Mouse (Mus musculus) intestine, postnatal 0 days (tissue): ENCODE measurements around the gene Elavl2. TPM values are rescaled to one million over a fixed set of nuclear protein-coding genes. Genes with fewer than 3 reads are reported as not detected.

Source experiments
- ATAC-seq: fragments of 200-750 bp; cut with Nextera tagmentation; 2 replicates; pipeline ENCODE4 v1.8.0; 2017; ENCODE audit warnings: mild to moderate bottlenecking, moderate TSS enrichment, moderate library complexity
- H3K27ac ChIP-seq: fragments of 300-500 bp; sonication (generic); 2 replicates; pipeline ENCODE4 v1.5.1; 2014; ENCODE audit warnings: mild to moderate bottlenecking, low read depth, low read length, moderate library complexity
- H3K27me3 ChIP-seq: fragments of 300-500 bp; sonication (generic); replicated peaks from 2 replicates; pipeline ENCODE4 v1.6.1; 2014; ENCODE audit warnings: low read length, mixed read lengths; ENCODE audit not compliant: control insufficient read depth, insufficient read depth
- H3K36me3 ChIP-seq: fragments of 300-500 bp; sonication (generic); 2 replicates; pipeline ENCODE4 v1.6.1; 2014; ENCODE audit warnings: mild to moderate bottlenecking, moderate library complexity; ENCODE audit not compliant: control insufficient read depth, insufficient read depth
- H3K4me1 ChIP-seq: fragments of 300-500 bp; sonication (generic); replicated peaks from 2 replicates; pipeline ENCODE4 v1.6.1; 2014; ENCODE audit warnings: antibody characterized with exemption, low read length, mixed read lengths; ENCODE audit not compliant: control insufficient read depth, insufficient read depth
- H3K4me2 ChIP-seq: fragments of 300-500 bp; sonication (generic); replicated peaks from 2 replicates; pipeline ENCODE4 v1.6.1; 2014; ENCODE audit warnings: low read depth, mild to moderate bottlenecking, moderate library complexity
- H3K4me3 ChIP-seq: fragments of 300-500 bp; sonication (generic); 2 replicates; pipeline ENCODE4 v1.5.1; 2014; ENCODE audit warnings: low read depth, low read length
- H3K9ac ChIP-seq: fragments of 300-500 bp; sonication (generic); 2 replicates; pipeline ENCODE4 v1.6.1; 2014; ENCODE audit warnings: mild to moderate bottlenecking, low read depth, low read length
- H3K9me3 ChIP-seq: fragments of 300-500 bp; sonication (generic); 2 replicates; pipeline ENCODE4 v1.6.1; 2016; ENCODE audit warnings: mixed run types; ENCODE audit not compliant: control insufficient read depth
- CTCF ChIP-seq: sonication (generic); IDR thresholded peaks from 2 replicates; pipeline ENCODE4 v1.5.1; 2016; ENCODE audit warnings: low read depth, mild to moderate bottlenecking, control low read depth, antibody characterized with exemption, moderate library complexity
- WGBS: fragments of 180-500 bp; shearing (Covaris S2); extraction: QIAGEN DNeasy Blood & Tissue Kit; methylation state at CpG from one replicate; pipeline ENCODE4 v1.1.7; 2014; 5-methylcytosine and 5-hydroxymethylcytosine counted together
- polyA plus RNA-seq: library from polyadenylated mRNA; unstranded; fragments of >200 nt; fragmentation: Nextera tagmentation; extraction: Ambion mirVana; gene quantifications from 2 replicates; pipeline ENCODE4 v1.2.1, GENCODE M21; 2015

Gene Elavl2
- polyA plus RNA-seq, 1 experiment from 2014 or later, result 1.1 TPM

DNA sequence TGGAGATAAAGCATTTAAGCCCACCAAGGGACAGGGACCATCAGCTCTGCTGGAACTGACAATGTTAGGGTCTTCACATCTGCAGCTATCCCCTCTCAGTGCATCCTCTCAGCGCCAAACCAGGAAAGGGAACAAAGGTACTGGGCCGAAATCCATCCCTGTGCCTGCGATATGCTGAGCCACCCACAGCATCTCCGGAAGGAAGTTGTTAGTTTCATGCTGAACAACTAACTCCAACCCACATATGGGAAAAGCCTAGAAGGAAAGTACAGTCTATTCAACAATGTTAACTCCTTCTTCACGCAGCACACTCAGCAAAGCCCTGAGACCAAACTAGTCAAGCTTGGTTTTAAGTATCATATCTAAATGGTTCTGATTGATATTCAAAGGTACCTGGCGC is 167.0 kb downstream of the Elavl2 start:
- Histone ChIP-seq H3K36me3 (no peaks in the 10 kb centered on the region), H3K4me3 (no peak overlapping the region), H3K4me2 (no peak overlapping the region), H3K9ac (no peak overlapping the region), H3K4me1 (no peaks in the 10 kb centered on the region), H3K27ac (no peak overlapping the region), H3K9me3 (no peaks in the 10 kb centered on the region), H3K27me3 (no peaks in the 10 kb centered on the region)
- no peak for ATAC-seq
- WGBS, result 93% methylated on average over 6 of the region's 6 CpGs
- no peak for TF ChIP-seq CTCF

DNA sequence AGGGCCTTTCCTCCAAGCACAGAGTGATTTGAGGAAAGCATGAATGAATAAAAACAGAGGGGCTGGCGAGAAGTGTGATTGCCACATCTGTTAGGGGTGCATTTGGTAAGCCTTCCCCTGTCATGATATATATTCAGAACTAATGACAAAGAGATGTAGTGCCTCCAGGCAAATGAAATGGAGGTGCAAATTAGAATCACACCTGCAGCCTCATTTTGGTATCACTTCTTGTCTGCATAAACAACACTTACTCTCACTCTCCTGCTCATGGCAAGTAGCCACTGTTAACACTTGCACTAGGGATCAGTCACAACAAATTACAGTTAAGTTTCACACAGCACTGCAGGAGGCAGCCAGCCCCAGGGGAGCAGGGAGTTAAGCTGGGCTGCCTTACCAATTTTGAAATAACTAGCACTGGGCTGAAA is 170.1 kb downstream of the Elavl2 start:
- WGBS, result 77% methylated on average over 1 of the region's 1 CpGs
- Histone ChIP-seq H3K27ac (no peak overlapping the region), H3K36me3 (no peaks in the 10 kb centered on the region), H3K9ac (no peak overlapping the region), H3K27me3 (no peaks in the 10 kb centered on the region), H3K4me3 (no peak overlapping the region), H3K4me1 (no peaks in the 10 kb centered on the region), H3K9me3 (no peaks in the 10 kb centered on the region), H3K4me2 (no peak overlapping the region)
- no peak for ATAC-seq
- TF ChIP-seq CTCF, result no peak

DNA sequence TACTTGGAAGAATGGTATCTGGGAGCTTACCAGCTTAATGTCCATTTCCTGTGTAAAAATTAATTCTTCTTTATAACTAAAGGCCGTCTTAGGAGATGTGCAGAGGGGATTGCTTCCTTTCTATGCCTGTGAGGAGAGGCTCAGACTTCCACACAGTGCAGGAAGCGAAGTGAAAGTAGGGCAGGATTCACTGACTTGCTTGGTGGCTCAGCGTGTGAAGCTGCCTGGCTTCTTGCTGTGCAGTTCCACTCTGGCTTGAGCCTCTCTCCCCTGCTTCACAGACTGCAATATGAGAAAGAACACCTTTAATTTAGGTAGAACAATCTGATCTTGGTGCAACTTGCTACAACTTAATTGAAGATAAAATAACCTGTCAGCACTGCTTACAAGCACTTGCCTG is 172.2 kb downstream of the Elavl2 start:
- H3K36me3 ChIP-seq, result no peaks in the 10 kb centered on the region
- 85% methylated on average over 3 of the region's 3 CpGs for WGBS
- no peaks in the 10 kb centered on the region for H3K4me1 ChIP-seq
- H3K9me3 ChIP-seq, result no peaks in the 10 kb centered on the region
- H3K4me3 ChIP-seq, result no peak overlapping the region
- H3K4me2 ChIP-seq, result no peak overlapping the region
- ATAC-seq, result no peak
- no peak overlapping the region for H3K9ac ChIP-seq
- H3K27ac ChIP-seq, result no peak overlapping the region
- H3K27me3 ChIP-seq, result no peaks in the 10 kb centered on the region
- TF ChIP-seq CTCF, result no peak

DNA sequence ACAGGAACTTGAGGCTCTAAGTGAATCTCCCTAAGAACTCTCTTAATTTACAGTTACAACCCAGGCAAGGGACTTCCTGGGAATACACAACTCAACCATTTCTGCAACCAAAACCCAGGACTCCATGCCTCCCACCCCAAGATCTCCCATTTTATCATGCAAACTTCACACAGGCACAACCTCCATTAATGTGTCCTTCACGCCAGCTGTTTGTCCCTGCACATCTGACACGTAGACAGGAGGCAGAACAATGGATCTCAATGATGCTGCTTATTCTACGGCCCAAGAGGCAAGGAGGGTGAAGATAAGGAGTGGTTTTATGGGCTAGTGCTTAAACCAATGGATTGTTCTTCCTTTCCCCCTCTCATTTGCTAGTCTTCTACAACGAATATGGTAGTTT is 176.8 kb downstream of the Elavl2 start:
- no peaks in the 10 kb centered on the region for H3K36me3 ChIP-seq
- H3K27ac ChIP-seq, result no peak overlapping the region
- H3K4me3 ChIP-seq, result no peak overlapping the region
- WGBS, result 68% methylated on average over 4 of the region's 4 CpGs
- no peak overlapping the region for H3K4me2 ChIP-seq
- no peak for ATAC-seq
- TF ChIP-seq CTCF, result no peak
- H3K4me1 ChIP-seq, result no peaks in the 10 kb centered on the region
- H3K9me3 ChIP-seq, result no peaks in the 10 kb centered on the region
- H3K9ac ChIP-seq, result no peak overlapping the region
- no peaks in the 10 kb centered on the region for H3K27me3 ChIP-seq

DNA sequence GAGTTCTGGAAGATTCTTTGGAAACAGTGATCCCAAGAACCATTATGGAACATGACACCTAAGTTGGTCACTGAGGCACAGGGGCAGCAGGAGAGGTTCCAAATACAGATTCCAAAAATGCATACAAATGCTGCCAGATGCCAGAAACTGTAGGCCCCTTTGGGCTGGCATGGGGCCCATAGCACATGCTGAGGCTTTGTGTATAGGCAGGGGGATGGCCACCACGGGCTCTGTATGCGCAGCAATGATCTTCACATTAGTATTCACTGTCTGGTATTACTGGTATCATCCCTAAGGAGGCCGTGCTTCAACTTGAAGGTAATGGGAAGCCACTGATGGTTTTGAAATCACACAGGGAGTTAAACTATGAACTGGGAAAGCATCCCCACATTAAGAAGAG is 181.3 kb downstream of the Elavl2 start:
- Histone ChIP-seq H3K36me3 (no peaks in the 10 kb centered on the region), H3K4me3 (no peak overlapping the region), H3K9ac (no peak overlapping the region), H3K27me3 (no peaks in the 10 kb centered on the region), H3K4me1 (no peaks in the 10 kb centered on the region), H3K9me3 (no peaks in the 10 kb centered on the region), H3K4me2 (no peak overlapping the region), H3K27ac (no peak overlapping the region)
- TF ChIP-seq CTCF, result no peak
- WGBS, result 84% methylated on average over 3 of the region's 3 CpGs
- ATAC-seq, result no peak

DNA sequence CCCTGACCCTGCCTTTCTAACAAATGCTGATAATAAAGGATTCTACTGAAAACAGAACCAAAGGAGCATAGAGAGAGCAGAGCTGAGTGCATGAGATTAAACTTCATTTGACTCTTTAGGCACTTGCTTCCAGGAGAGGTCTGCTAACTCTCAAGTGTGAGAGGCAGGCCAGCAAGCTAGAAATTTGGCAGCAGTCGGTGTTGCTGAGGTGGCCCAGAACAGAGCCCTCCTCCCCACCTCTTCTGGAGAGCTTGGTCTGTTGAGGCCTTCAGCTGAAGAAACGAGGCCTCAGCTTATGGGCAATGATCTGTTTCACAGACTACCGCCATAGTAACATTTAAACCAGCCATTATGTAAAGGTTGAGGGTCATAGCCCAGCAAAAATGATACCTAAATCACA is 186.7 kb downstream of the Elavl2 start:
- 74% methylated on average over 3 of the region's 3 CpGs for WGBS
- ATAC-seq, result no peak

More for the DNA sequence above, 186.7 kb downstream of the Elavl2 start:
- no peaks in the 10 kb centered on the region for H3K9me3 ChIP-seq
- no peaks in the 10 kb centered on the region for H3K27me3 ChIP-seq
- H3K4me3 ChIP-seq, result no peak overlapping the region
- H3K4me1 ChIP-seq, result no peaks in the 10 kb centered on the region
- no peaks in the 10 kb centered on the region for H3K36me3 ChIP-seq
- H3K4me2 ChIP-seq, result no peak overlapping the region
- H3K9ac ChIP-seq, result no peak overlapping the region
- no peak overlapping the region for H3K27ac ChIP-seq
- TF ChIP-seq CTCF, result no peak
